Mouse (Mus musculus) forebrain, embryonic 16.5 days (tissue): ENCODE measurements around the gene Micu1. TPM values are rescaled to one million over a fixed set of nuclear protein-coding genes. Genes with fewer than 3 reads are reported as not detected.

Experiments used
- polyA plus RNA-seq: library from polyadenylated mRNA; unstranded; fragments of >200 nt; fragmentation: Nextera tagmentation; extraction: Ambion mirVana; gene quantifications from 2 replicates; pipeline ENCODE4 v1.2.1, GENCODE M21; 2015

Gene Micu1
- polyA plus RNA-seq, 1 experiment from 2014 or later: 76.0 TPM

Other genes starting within 250 kb of the Micu1 start
- not detected in 2 replicates for gene Gm10322, start 86.4 kb upstream of the Micu1 start, polyA plus RNA-seq
- gene Mcu, start 85.8 kb upstream of the Micu1 start, polyA plus RNA-seq: 26.3 and 27.3 TPM in 2 replicates
- gene Dnajb12, start 177.1 kb downstream of the Micu1 start, polyA plus RNA-seq: 18.5 and 21.2 TPM in 2 replicates
- gene Ddit4, start 249.4 kb downstream of the Micu1 start, polyA plus RNA-seq: 75.5 and 79.6 TPM in 2 replicates